Mouse (Mus musculus) ES-E14 (cell line): ENCODE results near the gene Gm38392.

ENCODE experiments used
- CHD2 ChIP-seq: IDR thresholded peaks from 2 replicates; pipeline ENCODE4 v1.6.1; 2014; ENCODE audit warnings: mild to moderate bottlenecking, low read depth, low read length, inconsistent platforms
- HCFC1 ChIP-seq: IDR thresholded peaks from 2 replicates; pipeline ENCODE4 v1.6.1; 2012; ENCODE audit warnings: low read length, inconsistent platforms, borderline replicate concordance; ENCODE audit not compliant: insufficient read depth
- MAFK ChIP-seq: IDR thresholded peaks from 2 replicates; pipeline ENCODE4 v1.6.1; 2014; ENCODE audit warnings: mild to moderate bottlenecking, low read depth, low read length, inconsistent platforms; ENCODE audit not compliant: insufficient read depth
- ZC3H11A ChIP-seq: IDR thresholded peaks from 2 replicates; pipeline ENCODE4 v1.6.1; 2012; ENCODE audit warnings: low read depth, mild to moderate bottlenecking, inconsistent platforms, low read length, borderline replicate concordance
- ZNF384 ChIP-seq: IDR thresholded peaks from 2 replicates; pipeline ENCODE4 v1.6.1; 2012; ENCODE audit warnings: low read depth, low read length, inconsistent platforms

GRCm38 (mm10) chr3:88216116-88216515 lies 70.9 kb downstream of the Gm38392 start:
- TF ChIP-seq ZC3H11A (no peak), ZNF384 (no peak), CHD2 (no peak), HCFC1 (no peak), MAFK (no peak)
